Mouse (Mus musculus): ENCODE data around the gene Bnipl. TPM values are rescaled to one million over a fixed set of nuclear protein-coding genes. Genes with fewer than 3 reads are reported as not detected.

The Bnipl gene
- total and polyA plus RNA-seq, 3 experiments, result 0.03 TPM; not detected in 2

DNA sequence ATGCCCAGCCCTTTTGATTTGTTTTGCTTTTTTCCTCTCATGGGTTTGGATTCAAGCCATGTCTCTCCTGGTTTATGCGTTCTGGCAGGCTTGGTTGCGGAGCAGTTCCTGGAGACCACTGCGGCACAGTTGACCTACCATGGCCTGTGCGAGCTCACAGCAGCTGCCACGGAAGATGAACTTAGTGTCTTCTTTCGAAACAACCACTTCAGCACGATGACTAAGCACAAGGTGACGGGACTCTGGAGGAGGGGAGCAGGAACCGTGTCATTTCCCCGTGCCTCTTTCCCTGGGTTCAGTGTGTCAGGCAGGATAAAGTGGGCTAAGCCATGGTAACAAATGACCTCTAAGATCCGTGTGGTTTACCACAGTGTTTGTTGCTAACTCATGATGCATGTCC is 42.5 kb upstream of the Bnipl start:
- peak; percentile 64 for ATAC-seq (ENCODE audit: extremely low read depth, insufficient number of reproducible peaks, low FRiP score, poor library complexity, severe bottlenecking)

DNA sequence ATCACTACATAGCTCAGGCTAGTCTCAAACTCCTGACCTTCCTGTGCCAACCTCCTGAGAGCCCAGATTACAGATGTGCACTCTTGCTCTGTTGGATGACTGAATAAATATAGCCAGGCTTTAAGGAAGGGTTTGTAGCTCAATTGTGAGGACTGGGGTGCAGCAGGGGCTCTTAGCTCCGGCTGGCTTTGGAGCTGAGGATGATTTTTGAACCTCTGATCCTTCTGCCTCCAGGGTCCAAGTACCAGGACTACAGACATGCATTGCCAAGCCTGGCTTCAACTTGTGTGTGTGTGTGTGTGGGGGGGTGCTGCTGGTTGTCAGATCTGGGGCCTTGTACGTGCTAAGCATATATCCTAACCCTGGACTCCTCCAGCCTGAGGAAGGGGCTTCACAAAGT is 41.9 kb upstream of the Bnipl start:
- no peak overlapping the region for H3K4me3 ChIP-seq (ENCODE audit: low read depth, low read length)
- ATAC-seq (ENCODE audit: extremely low read depth, insufficient number of reproducible peaks, low FRiP score, poor library complexity, severe bottlenecking) (no peak), DNase-seq (ENCODE audit: low spot score) (no peak)
- TF ChIP-seq GATA1 (IDR thresholded peaks at IDR 0.05; ENCODE audit: borderline replicate concordance, low read length), result no peak
- no peak for TF ChIP-seq TAL1 (conservative IDR thresholded peaks at IDR 0.05; ENCODE audit: low read depth, low read length)
- no peak for TF ChIP-seq POLR2AphosphoS5 (IDR thresholded peaks at IDR 0.05; ENCODE audit: insufficient replicate concordance, low read depth, low read length)
- TF ChIP-seq GATA2 (IDR thresholded peaks at IDR 0.05; ENCODE audit: borderline replicate concordance, low read depth, low read length), result no peak
- TF ChIP-seq CTCF (IDR thresholded peaks at IDR 0.05; ENCODE audit: low read depth, low read length), result no peak
- H3K27me3 ChIP-seq (ENCODE audit: insufficient read depth, low read length), result no peaks in the 10 kb centered on the region
- peaks cover 97% of the 10 kb centered on the region for H3K36me3 ChIP-seq (replicated peaks)
- no peaks in the 10 kb centered on the region for H3K9me3 ChIP-seq (replicated peaks)
- peaks cover 48% of the 10 kb centered on the region for H3K4me1 ChIP-seq (ENCODE audit: insufficient read depth, low read depth, low read length)

More for the DNA sequence above, 42.5 kb upstream of the Bnipl start:
- Histone ChIP-seq H3K36me3 (replicated peaks) (peaks cover 96% of the 10 kb centered on the region), H3K4me1 (ENCODE audit: insufficient read depth, low read depth, low read length) (peaks cover 53% of the 10 kb centered on the region), H3K4me3 (ENCODE audit: low read depth, low read length) (peak overlapping the region; percentile 42; the same call in 1 of the 2 replicates), H3K9me3 (replicated peaks) (no peaks in the 10 kb centered on the region), H3K27me3 (ENCODE audit: insufficient read depth, low read length) (no peaks in the 10 kb centered on the region)
- TF ChIP-seq TAL1 (conservative IDR thresholded peaks at IDR 0.05; ENCODE audit: low read depth, low read length) (no peak), POLR2AphosphoS5 (IDR thresholded peaks at IDR 0.05; ENCODE audit: insufficient replicate concordance, low read depth, low read length) (0 out of 2 replicates have a peak, but pooled peaks have one; percentile 48)
- peak; percentile 71 for DNase-seq (ENCODE audit: low spot score)

GRCm38 (mm10) chr3:95291041-95291440 is 40.0 kb upstream of the Bnipl start:
- Histone ChIP-seq H3K36me3 (replicated peaks) (peaks cover 96% of the 10 kb centered on the region), H3K4me3 (ENCODE audit: low read depth, low read length) (no peak overlapping the region)
- ATAC-seq (ENCODE audit: extremely low read depth, insufficient number of reproducible peaks, low FRiP score, poor library complexity, severe bottlenecking), result no peak

DNA sequence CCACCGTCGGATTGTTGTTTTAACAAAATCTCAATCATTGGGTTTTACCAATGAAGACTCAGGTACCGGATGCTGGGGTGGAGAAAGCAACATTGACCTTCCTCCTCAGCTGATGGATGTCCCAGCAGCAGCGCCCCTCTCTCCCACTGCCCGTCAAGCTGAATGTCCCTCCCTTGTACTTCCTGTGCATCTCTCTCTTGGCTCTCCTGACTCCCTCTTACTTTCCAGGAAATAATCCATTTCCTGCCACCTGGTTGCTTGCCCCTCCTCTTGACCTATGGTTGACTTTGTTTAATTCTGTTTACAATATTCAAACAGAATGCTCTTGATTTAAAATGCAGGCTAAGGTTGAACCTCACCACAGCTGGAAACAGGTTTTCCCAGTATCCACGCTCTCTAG is 39.2 kb upstream of the Bnipl start:
- Histone ChIP-seq H3K4me3 (ENCODE audit: low read depth, low read length) (no peak overlapping the region), H3K36me3 (replicated peaks) (peaks cover 93% of the 10 kb centered on the region), H3K4me1 (ENCODE audit: insufficient read depth, low read depth, low read length) (peaks cover 36% of the 10 kb centered on the region), H3K27me3 (ENCODE audit: insufficient read depth, low read length) (no peaks in the 10 kb centered on the region), H3K9me3 (replicated peaks) (no peaks in the 10 kb centered on the region)
- DNase-seq (ENCODE audit: low spot score) (no peak), ATAC-seq (ENCODE audit: extremely low read depth, insufficient number of reproducible peaks, low FRiP score, poor library complexity, severe bottlenecking) (no peak)
- TF ChIP-seq POLR2AphosphoS5 (IDR thresholded peaks at IDR 0.05; ENCODE audit: insufficient replicate concordance, low read depth, low read length), result no peak
- TF ChIP-seq TAL1 (conservative IDR thresholded peaks at IDR 0.05; ENCODE audit: low read depth, low read length), result no peak
- no peak for TF ChIP-seq GATA1 (IDR thresholded peaks at IDR 0.05; ENCODE audit: borderline replicate concordance, low read length)
- no peak for TF ChIP-seq CTCF (IDR thresholded peaks at IDR 0.05; ENCODE audit: low read depth, low read length)
- no peak for TF ChIP-seq GATA2 (IDR thresholded peaks at IDR 0.05; ENCODE audit: borderline replicate concordance, low read depth, low read length)

More at GRCm38 (mm10) chr3:95291041-95291440, 40.0 kb upstream of the Bnipl start:
- TF ChIP-seq TAL1 (conservative IDR thresholded peaks at IDR 0.05; ENCODE audit: low read depth, low read length), result no peak
- TF ChIP-seq CTCF (IDR thresholded peaks at IDR 0.05; ENCODE audit: low read depth, low read length), result no peak
- TF ChIP-seq POLR2AphosphoS5 (IDR thresholded peaks at IDR 0.05; ENCODE audit: insufficient replicate concordance, low read depth, low read length), result no peak
- no peaks in the 10 kb centered on the region for H3K27me3 ChIP-seq (ENCODE audit: insufficient read depth, low read length)
- no peak for DNase-seq (ENCODE audit: low spot score)
- peaks cover 37% of the 10 kb centered on the region for H3K4me1 ChIP-seq (ENCODE audit: insufficient read depth, low read depth, low read length)
- H3K9me3 ChIP-seq (replicated peaks), result no peaks in the 10 kb centered on the region

DNA sequence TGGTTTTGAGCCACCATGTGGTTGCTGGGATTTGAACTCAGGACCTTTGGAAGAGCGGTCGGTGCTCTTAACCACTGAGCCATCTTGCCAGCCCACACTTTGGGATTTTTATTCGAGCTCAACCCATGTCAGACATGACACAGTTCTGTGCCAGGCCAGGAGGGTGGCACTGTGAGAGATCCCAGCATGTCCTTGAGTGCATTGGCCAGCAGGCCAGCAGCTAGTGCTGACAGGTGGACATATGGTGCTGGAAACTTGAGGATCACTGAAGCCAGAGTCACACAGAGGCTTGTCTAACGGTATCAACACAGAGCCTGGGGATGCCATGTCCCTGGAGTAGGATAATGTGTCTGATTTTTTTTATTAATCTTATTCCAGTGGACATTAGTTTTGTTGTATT is 38.4 kb upstream of the Bnipl start:
- Histone ChIP-seq H3K27me3 (ENCODE audit: insufficient read depth, low read length) (no peaks in the 10 kb centered on the region), H3K4me1 (ENCODE audit: insufficient read depth, low read depth, low read length) (peaks cover 38% of the 10 kb centered on the region), H3K9me3 (replicated peaks) (no peaks in the 10 kb centered on the region), H3K36me3 (replicated peaks) (peaks cover 91% of the 10 kb centered on the region), H3K4me3 (ENCODE audit: low read depth, low read length) (no peak overlapping the region)
- no peak for ATAC-seq (ENCODE audit: extremely low read depth, insufficient number of reproducible peaks, low FRiP score, poor library complexity, severe bottlenecking)
- DNase-seq (ENCODE audit: low spot score), result no peak
- no peak for TF ChIP-seq TAL1 (conservative IDR thresholded peaks at IDR 0.05; ENCODE audit: low read depth, low read length)

DNA sequence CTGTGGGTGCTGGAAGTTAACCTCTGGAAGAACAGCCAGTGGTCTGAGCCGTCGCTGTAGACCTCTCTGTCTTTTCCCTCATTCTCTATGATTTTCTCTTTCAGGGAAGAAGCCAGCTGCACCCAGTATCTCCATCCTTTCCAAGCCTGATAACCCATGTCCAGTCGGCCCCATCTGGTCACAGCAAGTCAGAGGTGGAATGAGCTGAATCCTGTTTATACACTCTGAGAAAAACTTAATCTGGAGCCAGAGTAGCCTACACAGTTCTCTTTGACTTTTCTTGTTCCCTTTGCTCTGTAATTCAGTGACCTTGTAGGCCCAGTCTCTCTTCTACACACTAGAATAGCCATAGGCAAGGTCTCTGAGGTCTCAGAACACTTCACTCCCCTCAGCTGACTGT is 36.5 kb upstream of the Bnipl start:
- no peak for ATAC-seq (ENCODE audit: extremely low read depth, insufficient number of reproducible peaks, low FRiP score, poor library complexity, severe bottlenecking)
- TF ChIP-seq CTCF (IDR thresholded peaks at IDR 0.05; ENCODE audit: low read depth, low read length) (no peak), TAL1 (conservative IDR thresholded peaks at IDR 0.05; ENCODE audit: low read depth, low read length) (no peak), GATA1 (IDR thresholded peaks at IDR 0.05; ENCODE audit: borderline replicate concordance, low read length) (no peak), GATA2 (IDR thresholded peaks at IDR 0.05; ENCODE audit: borderline replicate concordance, low read depth, low read length) (no peak), POLR2AphosphoS5 (IDR thresholded peaks at IDR 0.05; ENCODE audit: insufficient replicate concordance, low read depth, low read length) (no peak)
- DNase-seq (ENCODE audit: low spot score), result no peak
- Histone ChIP-seq H3K27me3 (ENCODE audit: insufficient read depth, low read length) (no peaks in the 10 kb centered on the region), H3K9me3 (replicated peaks) (no peaks in the 10 kb centered on the region), H3K4me1 (ENCODE audit: insufficient read depth, low read depth, low read length) (peaks cover 36% of the 10 kb centered on the region), H3K4me3 (ENCODE audit: low read depth, low read length) (no peak overlapping the region), H3K36me3 (replicated peaks) (peaks cover 74% of the 10 kb centered on the region)

DNA sequence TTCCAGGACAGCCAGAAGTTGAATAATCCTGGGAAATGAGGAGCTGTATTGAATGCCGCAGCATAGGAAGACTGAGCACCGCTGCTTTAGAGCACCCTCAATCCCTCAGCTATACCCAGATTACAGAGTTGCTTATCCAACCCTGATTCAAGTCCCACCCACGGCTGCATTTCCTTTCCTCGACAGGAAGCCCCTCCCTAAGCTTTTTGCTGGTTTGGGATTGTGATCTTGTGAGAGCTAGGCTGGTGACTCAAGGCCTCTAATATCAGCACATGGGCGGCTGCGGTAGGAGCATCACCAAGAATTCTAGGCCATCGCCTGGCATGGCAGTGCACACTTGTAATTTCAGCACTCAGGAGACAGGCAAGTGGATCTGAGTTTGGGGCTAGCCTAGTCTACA is 35.5 kb upstream of the Bnipl start:
- TF ChIP-seq TAL1 (conservative IDR thresholded peaks at IDR 0.05; ENCODE audit: low read depth, low read length) (no peak), POLR2AphosphoS5 (IDR thresholded peaks at IDR 0.05; ENCODE audit: insufficient replicate concordance, low read depth, low read length) (no peak), CTCF (IDR thresholded peaks at IDR 0.05; ENCODE audit: low read depth, low read length) (no peak), GATA1 (IDR thresholded peaks at IDR 0.05; ENCODE audit: borderline replicate concordance, low read length) (no peak), GATA2 (IDR thresholded peaks at IDR 0.05; ENCODE audit: borderline replicate concordance, low read depth, low read length) (no peak)
- no peak for ATAC-seq (ENCODE audit: extremely low read depth, insufficient number of reproducible peaks, low FRiP score, poor library complexity, severe bottlenecking)
- peaks cover 64% of the 10 kb centered on the region for H3K36me3 ChIP-seq (replicated peaks)
- no peaks in the 10 kb centered on the region for H3K9me3 ChIP-seq (replicated peaks)
- H3K4me3 ChIP-seq (ENCODE audit: low read depth, low read length), result no peak overlapping the region
- H3K27me3 ChIP-seq (ENCODE audit: insufficient read depth, low read length), result no peaks in the 10 kb centered on the region
- H3K4me1 ChIP-seq (ENCODE audit: insufficient read depth, low read depth, low read length), result peaks cover 39% of the 10 kb centered on the region
- no peak for DNase-seq (ENCODE audit: low spot score)
